Mouse (Mus musculus) heart, postnatal 0 days (tissue): ENCODE data around the gene Vmn1r234.

Experiments
- CTCF ChIP-seq: IDR thresholded peaks from 2 replicates; pipeline ENCODE4 v1.5.1; 2016; ENCODE audit warnings: antibody characterized with exemption, control low read depth, low read depth
- EP300 ChIP-seq: IDR thresholded peaks from 2 replicates; pipeline ENCODE4 v1.6.1; 2016; ENCODE audit warnings: antibody characterized with exemption, low read depth

GRCm38 (mm10) chr17:21225787-21226186, at the start of gene Vmn1r234:
- TF ChIP-seq CTCF (no peak), EP300 (no peak)
